In genomic region chr14:55148363-55148915, GRCm38 (mm10) we compare ENCODE assay signal across 9 mouse cellular contexts. TPM values are rescaled to one million over a fixed set of nuclear protein-coding genes. Genes with fewer than 3 reads are reported as not detected.
A peak's percentile ranks its signal among the peaks of the same experiment; 100 is the strongest.
DNase-seq lines count a peak whose midpoint lies in the region; ATAC-seq lines count a peak whose summit lies in the region.
"Had no signal": no experiment of that assay in that cellular context is flagged by ENCODE, and none has a peak within 500 bp of the region (broad histone marks: within the 10 kb centered on the region; RNA-seq: fewer than 3 reads in every experiment).

No protein-coding gene starts in this region.

- 0 out of 2 replicates have a peak overlapping the region, but pooled peaks have one; percentile 15 for H3K27ac ChIP-seq in forebrain, embryonic 15.5 days (replicated peaks)
- no peak overlapping the region for H3K27ac ChIP-seq in intestine, embryonic 15.5 days
- H3K27ac ChIP-seq in stomach, embryonic 14.5 days (ENCODE audit: low read length): no peak overlapping the region

- peak; percentile 40 for DNase-seq in left cerebral cortex, adult 11 months (ENCODE audit: low spot score)
- DNase-seq in left cerebral cortex, adult 8-10 months (ENCODE audit: low spot score in 2 of 2): no peak
- DNase-seq in c-Kit-positive CD71-positive TER-119-positive erythroid progenitor cells, embryonic 14.5 days (ENCODE audit: low spot score): peak; percentile 52
- DNase-seq in left cerebral cortex, postnatal 25 days (ENCODE audit: low spot score in 2 of 2): peak; percentile 58 to 75

- no peak overlapping the region for H3K4me3 ChIP-seq in forebrain, embryonic 15.5 days
- no peak overlapping the region for H3K4me3 ChIP-seq in intestine, embryonic 15.5 days (replicated peaks)
- no peak overlapping the region for H3K4me3 ChIP-seq in stomach, embryonic 14.5 days (ENCODE audit: low read depth, low read length)
- H3K4me3 ChIP-seq: megakaryocyte, embryonic 14.5 days had no signal

- peak; percentile 65 for ATAC-seq in forebrain, embryonic 15.5 days (replicated peaks)
- peak; percentile 45; the same call in 1 of the 2 replicates for ATAC-seq in intestine, embryonic 15.5 days
- ATAC-seq in monocyte, adult 5-6 weeks (replicated peaks; ENCODE audit: insufficient number of reproducible peaks, low FRiP score, low TSS enrichment, poor library complexity, severe bottlenecking): peak; percentile 58; the same call in 1 of the 2 replicates
- ATAC-seq in stomach, embryonic 14.5 days (ENCODE audit: insufficient number of reproducible peaks, insufficient read depth, low FRiP score, low read depth): 0 out of 2 replicates have a peak, but pooled peaks have one; percentile 18

- H3K4me1 ChIP-seq in forebrain, embryonic 15.5 days: 0 out of 2 replicates have a peak, but pooled peaks cover 3% of the 10 kb centered on the region
- no peaks in the 10 kb centered on the region for H3K4me1 ChIP-seq in intestine, embryonic 15.5 days (replicated peaks)
- H3K4me1 ChIP-seq in stomach, embryonic 14.5 days (ENCODE audit: control insufficient read depth, insufficient read depth, low read length): no peaks in the 10 kb centered on the region

- no peak overlapping the region for H3K4me2 ChIP-seq in forebrain, embryonic 15.5 days (replicated peaks)
- H3K4me2 ChIP-seq in intestine, embryonic 15.5 days (replicated peaks): no peak overlapping the region
- H3K4me2 ChIP-seq in stomach, embryonic 14.5 days (replicated peaks; ENCODE audit: low read depth, low read length): no peak overlapping the region

- no peaks in the 10 kb centered on the region for H3K27me3 ChIP-seq in forebrain, embryonic 15.5 days
- H3K27me3 ChIP-seq in intestine, embryonic 15.5 days (replicated peaks): no peaks in the 10 kb centered on the region
- no peaks in the 10 kb centered on the region for H3K27me3 ChIP-seq in stomach, embryonic 14.5 days (ENCODE audit: control insufficient read depth, insufficient read depth, low read length)

- H3K36me3 ChIP-seq in forebrain, embryonic 15.5 days: no peaks in the 10 kb centered on the region
- H3K36me3 ChIP-seq in intestine, embryonic 15.5 days: no peaks in the 10 kb centered on the region
- no peaks in the 10 kb centered on the region for H3K36me3 ChIP-seq in stomach, embryonic 14.5 days (ENCODE audit: control insufficient read depth, insufficient read depth, low read length)

- no peak overlapping the region for H3K9ac ChIP-seq in forebrain, embryonic 15.5 days (replicated peaks)
- H3K9ac ChIP-seq in intestine, embryonic 15.5 days: no peak overlapping the region
- no peak overlapping the region for H3K9ac ChIP-seq in stomach, embryonic 14.5 days (replicated peaks; ENCODE audit: low read depth, low read length)

- 21% methylated on average over 5 of the region's 5 CpGs for WGBS in forebrain, embryonic 15.5 days
- 35% methylated on average over 5 of the region's 5 CpGs for WGBS in intestine, embryonic 15.5 days
- WGBS in stomach, embryonic 14.5 days: 36% methylated on average over 5 of the region's 5 CpGs

- no peaks in the 10 kb centered on the region for H3K9me3 ChIP-seq in forebrain, embryonic 15.5 days
- H3K9me3 ChIP-seq in intestine, embryonic 15.5 days: no peaks in the 10 kb centered on the region
- H3K9me3 ChIP-seq in stomach, embryonic 14.5 days (ENCODE audit: control insufficient read depth, low read depth, low read length): no peaks in the 10 kb centered on the region
- H3K9me3 ChIP-seq: megakaryocyte, embryonic 14.5 days had no signal

- intact Hi-C loops in left cerebral cortex, postnatal 25 days (cut with DNase I): loop anchor here (5.0 to 10.0 kb wide), 3 partner anchors 289 to 386 kb away; partner anchors contain the start of gene Dhrs4

RNA-seq across cellular contexts. Expression of gene Jph4, which starts 31.7 kb away (rescaled TPM):
- 100 to 1,000 TPM; 289 to 301 (median 292) TPM for total RNA-seq in left cerebral cortex, adult 8-10 months (2022)
- polyA plus RNA-seq in forebrain, embryonic 15.5 days (2015; fragmentation: Nextera tagmentation; extraction: Ambion mirVana): 37.4 and 38.3 TPM in 2 replicates
- 1.6 and 1.7 TPM in 2 replicates for polyA plus RNA-seq in intestine, embryonic 15.5 days (2015; fragmentation: Nextera tagmentation; extraction: Ambion mirVana)
- total RNA-seq in left cerebral cortex, postnatal 25 days (2021): 100 to 1,000 TPM; 317 to 338 TPM
- not detected in 3 replicates for total RNA-seq in monocyte, adult 5-6 weeks (2017)
- 2.6 and 2.7 TPM in 2 replicates for polyA plus RNA-seq in stomach, embryonic 14.5 days (2014; fragmentation: Nextera tagmentation; extraction: Ambion mirVana)

RNA-seq across cellular contexts. Expression of gene Ap1g2, which starts 42.0 kb away (rescaled TPM):
- 10 to 100 TPM in 3 of 4 experiments, 1 to 10 TPM in 1; 9.1 to 12.7 (median 12.1) TPM for total RNA-seq in left cerebral cortex, adult 8-10 months (2022)
- 11.4 and 13.0 TPM in 2 replicates for polyA plus RNA-seq in forebrain, embryonic 15.5 days (2015; fragmentation: Nextera tagmentation; extraction: Ambion mirVana)
- 71.9 and 73.9 TPM in 2 replicates for polyA plus RNA-seq in intestine, embryonic 15.5 days (2015; fragmentation: Nextera tagmentation; extraction: Ambion mirVana)
- 10 to 100 TPM; 10.3 to 11.3 TPM for total RNA-seq in left cerebral cortex, postnatal 25 days (2021)
- 26.9 to 61.0 TPM (median 34.8 TPM) in 3 replicates for total RNA-seq in monocyte, adult 5-6 weeks (2017)
- 28.7 and 30.8 TPM in 2 replicates for polyA plus RNA-seq in stomach, embryonic 14.5 days (2014; fragmentation: Nextera tagmentation; extraction: Ambion mirVana)

RNA-seq across cellular contexts. Expression of gene Thtpa, which starts 53.9 kb away (rescaled TPM):
- 10 to 100 TPM; 26.2 to 31.5 (median 26.4) TPM for total RNA-seq in left cerebral cortex, adult 8-10 months (2022)
- polyA plus RNA-seq in forebrain, embryonic 15.5 days (2015; fragmentation: Nextera tagmentation; extraction: Ambion mirVana): 52.2 and 52.3 TPM in 2 replicates
- 19.0 and 19.4 TPM in 2 replicates for polyA plus RNA-seq in intestine, embryonic 15.5 days (2015; fragmentation: Nextera tagmentation; extraction: Ambion mirVana)
- 10 to 100 TPM; 23.8 to 25.0 TPM for total RNA-seq in left cerebral cortex, postnatal 25 days (2021)
- 6.1 to 9.5 TPM (median 8.9 TPM) in 3 replicates for total RNA-seq in monocyte, adult 5-6 weeks (2017)
- 19.8 and 25.0 TPM in 2 replicates for polyA plus RNA-seq in stomach, embryonic 14.5 days (2014; fragmentation: Nextera tagmentation; extraction: Ambion mirVana)

RNA-seq across cellular contexts. Expression of gene Zfhx2, which starts 56.3 kb away (rescaled TPM):
- 10 to 100 TPM; 36.0 to 41.7 (median 38.6) TPM for total RNA-seq in left cerebral cortex, adult 8-10 months (2022)
- 27.4 and 30.6 TPM in 2 replicates for polyA plus RNA-seq in forebrain, embryonic 15.5 days (2015; fragmentation: Nextera tagmentation; extraction: Ambion mirVana)
- polyA plus RNA-seq in intestine, embryonic 15.5 days (2015; fragmentation: Nextera tagmentation; extraction: Ambion mirVana): 3.8 and 4.4 TPM in 2 replicates
- 10 to 100 TPM; 37.5 to 47.1 TPM for total RNA-seq in left cerebral cortex, postnatal 25 days (2021)
- 2.0 to 7.8 TPM (median 2.4 TPM) in 3 replicates for total RNA-seq in monocyte, adult 5-6 weeks (2017)
- 6.0 and 6.6 TPM in 2 replicates for polyA plus RNA-seq in stomach, embryonic 14.5 days (2014; fragmentation: Nextera tagmentation; extraction: Ambion mirVana)

Comparison
In these comparisons a context has a peak if more than half of its experiments do, and no peak if none do; other contexts are left out.
1. DNase-seq: peak in left cerebral cortex, adult 11 months (single experiment), c-Kit-positive CD71-positive TER-119-positive erythroid progenitor cells, embryonic 14.5 days (single experiment) and left cerebral cortex, postnatal 25 days (2 of 2); none in left cerebral cortex, adult 8-10 months (0 of 2).
2. RNA of gene Jph4, which starts 31.7 kb away (total RNA-seq): 317 to 338 TPM in left cerebral cortex, postnatal 25 days and 289 to 301 TPM in left cerebral cortex, adult 8-10 months; not detected in monocyte, adult 5-6 weeks; every median in the first group is over 100 times any median in the second.
3. Peak in every context shown above with its lines, with median percentiles within 50 percentile points of each other: ATAC-seq.